Comparison of ENCODE assay signal across 23 mouse cellular contexts in the genomic region with DNA sequence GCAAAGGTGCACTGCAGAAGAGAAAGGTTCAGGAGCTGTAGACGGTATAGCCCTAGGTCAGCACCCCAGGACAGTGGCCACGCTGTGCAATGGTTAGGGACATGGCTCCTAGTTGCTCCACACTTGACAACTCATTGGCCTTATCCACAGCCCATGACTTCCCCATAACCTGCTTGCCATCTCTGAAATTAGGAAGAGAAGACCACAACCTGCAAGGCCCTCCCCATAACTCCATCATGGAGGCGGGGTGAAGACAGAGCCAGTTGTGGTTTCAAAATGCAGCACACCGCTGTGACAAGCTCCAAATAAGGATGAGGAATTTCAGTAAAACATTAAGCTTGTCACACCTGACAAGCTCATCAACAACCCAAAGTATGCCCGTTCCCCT. TPM values are rescaled to one million over a fixed set of nuclear protein-coding genes. Genes with fewer than 3 reads are reported as not detected.
DNase-seq lines count a peak whose midpoint lies in the region; ATAC-seq and TF ChIP-seq lines count a peak whose summit lies in the region.
"Had no signal": no experiment of that assay in that cellular context is flagged by ENCODE, and none has a peak within 500 bp of the region (broad histone marks: within the 10 kb centered on the region; RNA-seq: fewer than 3 reads in every experiment).

No protein-coding gene starts in this region.

- H3K27ac ChIP-seq in liver, embryonic 16.5 days (ENCODE audit: low read length): no peak overlapping the region
- H3K27ac ChIP-seq: embryonic facial prominence, embryonic 15.5 days; forebrain, embryonic 10.5 days; heart, embryonic 15.5 days; hindbrain, embryonic 15.5 days had no signal

- no peak overlapping the region for H3K9ac ChIP-seq in liver, embryonic 16.5 days (ENCODE audit: low read depth, low read length)
- H3K9ac ChIP-seq: embryonic facial prominence, embryonic 15.5 days; heart, embryonic 15.5 days; hindbrain, embryonic 15.5 days had no signal

- peaks cover 4% of the 10 kb centered on the region; the same call in 1 of the 2 replicates for H3K27me3 ChIP-seq in liver, embryonic 16.5 days (ENCODE audit: control insufficient read depth, insufficient read depth, low read depth, low read length)
- H3K27me3 ChIP-seq in Patski: no peaks in the 10 kb centered on the region
- H3K27me3 ChIP-seq: embryonic facial prominence, embryonic 15.5 days; heart, embryonic 15.5 days; hindbrain, embryonic 15.5 days had no signal

- TF ChIP-seq CTCF in Patski (IDR thresholded peaks at IDR 0.05): no peak

- no peak overlapping the region for H3K4me2 ChIP-seq in liver, embryonic 16.5 days (ENCODE audit: low read depth, low read length)
- H3K4me2 ChIP-seq: embryonic facial prominence, embryonic 15.5 days; heart, embryonic 11.5 days; heart, embryonic 15.5 days; hindbrain, embryonic 15.5 days had no signal

- POLR2A ChIA-PET in Patski (lab: Charles Lee): interaction anchor here (1.0 to 1.3 kb wide), 2 partner anchors 26 to 114 kb away, joined by 3 to 4 read pairs; no protein-coding TSS in a partner anchor

- in situ Hi-C loops in Patski (cut with MboI; ENCODE audit: low pct_unique_long_range_greater_than_20kb): no loop called here

- CTCF ChIA-PET in Patski (lab: Charles Lee): interaction anchor here (0.7 to 3.8 kb wide), 6 partner anchors 9 to 156 kb away, joined by 3 to 14 read pairs (median 5); no protein-coding TSS in a partner anchor

- H3K36me3 ChIP-seq in liver, embryonic 16.5 days (ENCODE audit: control insufficient read depth, insufficient read depth): no peaks in the 10 kb centered on the region
- H3K36me3 ChIP-seq: embryonic facial prominence, embryonic 15.5 days; forebrain, embryonic 10.5 days; heart, embryonic 15.5 days; hindbrain, embryonic 15.5 days had no signal

- no peaks in the 10 kb centered on the region for H3K4me1 ChIP-seq in liver, embryonic 16.5 days (ENCODE audit: control insufficient read depth, low read depth, low read length)
- H3K4me1 ChIP-seq: embryonic facial prominence, embryonic 15.5 days; forebrain, embryonic 10.5 days; heart, embryonic 15.5 days; hindbrain, embryonic 15.5 days had no signal

- H3K4me3 ChIP-seq in liver, embryonic 16.5 days (ENCODE audit: low read depth, low read length): no peak overlapping the region
- H3K4me3 ChIP-seq: embryonic facial prominence, embryonic 15.5 days; erythroblast, embryonic 14.5 days; forebrain, embryonic 10.5 days; heart, embryonic 15.5 days; hindbrain, embryonic 15.5 days had no signal

- DNase-seq in liver: no peak
- no peak for DNase-seq in Patski (ENCODE audit: low read depth, low spot score)
- no peak for DNase-seq in adrenal gland, postnatal 25 days
- DNase-seq in urinary bladder, postnatal 14 days (ENCODE audit: low spot score): no peak
- DNase-seq: adrenal gland, adult 8-10 months; cerebellum, adult 11-12 months; cerebellum, adult 9-11 months; cerebellum, postnatal 36 days; embryo, embryonic 11 days; gastrocnemius, postnatal 36 days; heart, adult 18-20 months; heart, postnatal 14 days had no signal

- no peaks in the 10 kb centered on the region for H3K9me3 ChIP-seq in liver, embryonic 16.5 days (replicated peaks; ENCODE audit: control insufficient read depth, low read length)
- H3K9me3 ChIP-seq: embryonic facial prominence, embryonic 15.5 days; forebrain, embryonic 10.5 days; heart, embryonic 15.5 days; hindbrain, embryonic 15.5 days had no signal

- ATAC-seq in liver, embryonic 16.5 days (ENCODE audit: low read depth): 0 out of 2 replicates have a peak, but pooled peaks have one; percentile 6
- ATAC-seq in Patski: peak; percentile 19
- peak; percentile 58 for ATAC-seq in granulocyte monocyte progenitor cell, adult 5-6 weeks (replicated peaks; ENCODE audit: poor library complexity, severe bottlenecking)
- peak; percentile 20; the same call in 1 of the 2 replicates for ATAC-seq in neutrophil, adult 5-6 weeks (ENCODE audit: extremely low read depth, insufficient number of reproducible peaks, low FRiP score, poor library complexity, severe bottlenecking)
- ATAC-seq: forebrain, embryonic 14.5 days; inflammation-experienced regulatory T-cells, adult 6 months had no signal

- 57% methylated on average over 5 of the region's 5 CpGs for WGBS in liver, embryonic 16.5 days (ENCODE audit: insufficient replicate concordance)

RNA-seq across cellular contexts. Expression of a gene that starts 26.6 kb away (rescaled TPM):
- polyA plus RNA-seq in liver, embryonic 16.5 days (2015; fragmentation: Nextera tagmentation; extraction: Ambion mirVana): 115 and 132 TPM in 2 replicates
- 8.4 TPM for polyA plus RNA-seq in Patski (2021)
- total RNA-seq in granulocyte monocyte progenitor cell, adult 5-6 weeks (2014; fragmentation: Nextera tagmentation): 0.34 TPM in 1 of 2 replicates, not detected in the other
- total RNA-seq in granulocyte monocyte progenitor cell, adult 5-6 weeks (2017): 0.36 and 0.47 TPM in 2 replicates
- 107 and 110 TPM in 2 replicates for total RNA-seq in neutrophil, adult 5-6 weeks (2017)
- 6.7 and 6.8 TPM in 2 replicates for total RNA-seq in adrenal gland, postnatal 25 days (2021)

Comparison
In these comparisons a context has a peak if more than half of its experiments do, and no peak if none do; other contexts are left out.
1. ATAC-seq: peak in every context shown above with its lines; median percentile 58 in granulocyte monocyte progenitor cell, adult 5-6 weeks; 20 in neutrophil, adult 5-6 weeks; 19 in Patski; 6 in liver, embryonic 16.5 days.
2. RNA of a gene that starts 26.6 kb away (total RNA-seq): 107 to 110 TPM in neutrophil, adult 5-6 weeks; 6.7 to 6.8 TPM in adrenal gland, postnatal 25 days and 0.34 to 0.47 TPM in granulocyte monocyte progenitor cell, adult 5-6 weeks; every median in the first group is over 10 times any median in the second.